Mouse (Mus musculus): Measurements from ENCODE around the gene Gm4744.
"Not testable (repeated sequence)": the region's sequence is repeated elsewhere in the genome, so short reads cannot be mapped to it uniquely, and the experiment has no call there.

Gm4744 gene

GRCm38 (mm10) chr6:40951770-40952169 lies at the start of gene Gm4744:
Gene Gm4744 (minus strand): TSS chr6:40951870.
- no peak for DNase-seq (ENCODE audit: low spot score)

GRCm38 (mm10) chr6:40999379-40999778 lies 47.7 kb upstream of the Gm4744 start, which contains the start of gene Gm2663:
Gene Gm2663 (minus strand): TSS chr6:40999479.
- DNase-seq (ENCODE audit: low spot score): not testable (repeated sequence)

GRCm38 (mm10) chr6:40964454-40964853 lies 12.8 kb upstream of the Gm4744 start, which contains the start of gene 1810009J06Rik:
Gene 1810009J06Rik (plus strand): TSS chr6:40964754.
- not testable (repeated sequence) for DNase-seq (ENCODE audit: low spot score)

GRCm38 (mm10) chr6:40953716-40954115 lies 2.0 kb upstream of the Gm4744 start:
- DNase-seq (ENCODE audit: low spot score): no peak

GRCm38 (mm10) chr6:40940457-40940856 lies 11.2 kb downstream of the Gm4744 start, which contains the start of gene 1700074P13Rik:
Gene 1700074P13Rik (minus strand): TSS chr6:40940557.
- no peak for DNase-seq (ENCODE audit: low spot score)

- no peak for DNase-seq (ENCODE audit: low spot score)
Observed at GRCm38 (mm10) chr6:40919954-40920353, 31.7 kb downstream of the Gm4744 start.

- no peak for DNase-seq (ENCODE audit: low spot score)
Observed at GRCm38 (mm10) chr6:40900287-40900686, 51.4 kb downstream of the Gm4744 start, which contains the start of gene Prss58. Gene Prss58 (minus strand): TSS chr6:40900387.
